Mouse (Mus musculus) forebrain, embryonic 10.5 days (tissue): ENCODE measurements around the gene Fgfr2. TPM values are rescaled to one million over a fixed set of nuclear protein-coding genes. Genes with fewer than 3 reads are reported as not detected.

Experiments used
- DNase-seq: peaks from one replicate; pipeline ENCODE4 v3.0.0-alpha.2; 2017; ENCODE audit warnings: low spot score; ENCODE audit errors: extremely low spot score
- H3K27ac ChIP-seq: fragments of 300-500 bp; sonication (generic); 2 replicates; pipeline ENCODE4 v1.5.1; 2016; ENCODE audit warnings: mild to moderate bottlenecking
- H3K27me3 ChIP-seq: fragments of 300-500 bp; sonication (generic); 2 replicates; pipeline ENCODE4 v1.6.1; 2016; ENCODE audit warnings: mild to moderate bottlenecking; ENCODE audit not compliant: poor library complexity, severe bottlenecking
- H3K36me3 ChIP-seq: fragments of 300-500 bp; sonication (generic); replicated peaks from 2 replicates; pipeline ENCODE4 v1.6.1; 2016; ENCODE audit warnings: mild to moderate bottlenecking, moderate library complexity
- H3K4me1 ChIP-seq: fragments of 300-500 bp; sonication (generic); 2 replicates; pipeline ENCODE4 v1.6.1; 2016
- H3K4me3 ChIP-seq: fragments of 300-500 bp; sonication (generic); 2 replicates; pipeline ENCODE4 v1.5.1; 2016; ENCODE audit warnings: mild to moderate bottlenecking, moderate library complexity
- H3K9me3 ChIP-seq: fragments of 300-500 bp; sonication (generic); 2 replicates; pipeline ENCODE4 v1.6.1; 2016; ENCODE audit warnings: mild to moderate bottlenecking, moderate library complexity
- WGBS: fragments of 180-500 bp; shearing (Covaris S2); methylation state at CpG from one replicate; pipeline ENCODE4 v1.1.7; 2016; 5-methylcytosine and 5-hydroxymethylcytosine counted together
- polyA plus RNA-seq: library from polyadenylated mRNA; unstranded; fragments of >200 nt; fragmentation: Nextera tagmentation; extraction: Ambion mirVana; gene quantifications from 2 replicates; pipeline ENCODE4 v1.2.1, GENCODE M21; 2016

The Fgfr2 gene
- polyA plus RNA-seq, 1 experiment from 2014 or later: 55.7 TPM

DNA sequence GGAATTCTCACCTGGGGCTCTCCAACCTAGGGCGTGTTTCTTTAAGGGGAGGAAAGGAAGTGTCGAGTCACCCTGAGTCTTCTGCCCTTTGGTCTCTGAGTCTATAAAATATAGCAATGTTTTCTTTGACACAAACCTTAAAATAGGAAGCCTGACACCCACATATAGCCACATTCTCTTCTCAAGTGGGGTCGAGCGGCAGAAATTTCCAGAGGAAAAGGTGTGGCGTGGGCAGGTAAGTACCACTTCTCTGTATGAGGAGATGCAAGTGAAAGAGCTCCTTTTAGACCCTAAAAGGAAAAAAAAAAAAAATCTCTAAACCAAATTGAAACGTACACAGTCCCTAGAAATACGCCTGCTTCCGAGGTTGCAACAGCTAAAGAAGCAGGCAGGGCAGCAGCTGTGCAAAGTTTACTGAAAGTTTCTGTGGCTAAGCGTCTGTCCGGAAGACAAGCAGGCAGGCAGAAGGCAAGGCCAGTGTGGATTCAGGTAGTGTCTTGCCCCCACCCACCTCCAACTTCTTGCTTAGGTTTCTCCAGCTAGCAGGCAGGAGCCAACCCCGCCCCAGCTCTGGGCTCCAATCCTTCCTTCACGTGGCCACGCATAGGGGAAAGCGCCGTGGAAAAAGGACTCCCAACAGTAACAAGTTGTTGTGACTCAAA is 2477.7 kb downstream of the Fgfr2 start:
- H3K27ac ChIP-seq: peak overlapping the region; percentile 96
- H3K4me3 ChIP-seq: peak overlapping the region; percentile 73
- H3K4me1 ChIP-seq: peaks cover 63% of the 10 kb centered on the region
- WGBS: 16% methylated on average over 15 of the region's 15 CpGs
- no peaks in the 10 kb centered on the region; the same call in 1 of the 2 replicates for H3K9me3 ChIP-seq
- DNase-seq: peak; percentile 70
- no peaks in the 10 kb centered on the region for H3K36me3 ChIP-seq
- H3K27me3 ChIP-seq: peaks cover 16% of the 10 kb centered on the region; the same call in 1 of the 2 replicates

DNA sequence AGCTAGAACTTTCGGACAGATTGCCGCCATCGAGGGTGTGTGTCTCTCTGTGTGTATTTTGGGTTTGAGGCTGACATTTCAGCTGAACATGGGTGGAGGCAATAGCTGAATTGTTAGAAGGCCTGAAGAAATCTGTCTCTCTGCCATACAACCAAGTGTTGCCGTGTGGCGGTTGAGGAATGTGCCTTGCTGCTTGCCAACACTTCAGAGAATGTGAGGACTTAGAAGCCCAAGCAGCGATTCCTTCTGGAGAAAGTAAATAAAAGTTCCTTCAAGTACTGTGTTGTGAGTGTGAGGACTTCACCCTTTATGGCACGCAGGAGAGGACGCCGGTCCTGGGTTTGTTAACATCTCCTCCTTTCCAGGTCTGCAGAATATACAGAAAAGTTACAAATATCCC is 2482.5 kb downstream of the Fgfr2 start:
- Histone ChIP-seq H3K36me3 (no peaks in the 10 kb centered on the region), H3K9me3 (no peaks in the 10 kb centered on the region; the same call in 1 of the 2 replicates), H3K27me3 (peaks cover 16% of the 10 kb centered on the region; the same call in 1 of the 2 replicates), H3K4me1 (peaks cover 29% of the 10 kb centered on the region), H3K4me3 (no peak overlapping the region), H3K27ac (no peak overlapping the region)
- WGBS: 96% methylated on average over 9 of the region's 9 CpGs
- DNase-seq: no peak

DNA sequence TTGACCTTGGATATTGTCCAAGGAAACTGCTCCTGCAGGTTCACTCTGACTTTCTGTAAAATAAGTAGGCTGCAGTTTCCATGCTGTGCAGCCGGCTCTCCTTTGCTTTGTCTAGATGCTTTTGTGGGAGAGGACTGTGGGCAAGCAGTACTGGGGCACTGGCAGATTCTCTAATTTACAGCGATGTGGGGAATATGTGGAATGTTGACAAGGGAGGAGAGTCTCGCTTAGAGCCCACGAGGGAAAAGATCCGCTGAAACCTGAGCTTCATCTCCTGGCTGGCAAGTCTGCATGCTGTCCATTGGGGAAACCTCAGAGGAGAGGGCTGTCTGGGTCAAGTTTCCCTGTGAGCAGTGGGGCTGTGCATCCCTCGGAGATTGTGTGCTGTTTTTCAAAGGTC is 2485.3 kb downstream of the Fgfr2 start:
- DNase-seq: no peak
- Histone ChIP-seq H3K4me3 (no peak overlapping the region), H3K36me3 (no peaks in the 10 kb centered on the region), H3K9me3 (no peaks in the 10 kb centered on the region), H3K27me3 (no peaks in the 10 kb centered on the region), H3K4me1 (peaks cover 25% of the 10 kb centered on the region), H3K27ac (no peak overlapping the region)
- WGBS: 55% methylated on average over 6 of the region's 6 CpGs

DNA sequence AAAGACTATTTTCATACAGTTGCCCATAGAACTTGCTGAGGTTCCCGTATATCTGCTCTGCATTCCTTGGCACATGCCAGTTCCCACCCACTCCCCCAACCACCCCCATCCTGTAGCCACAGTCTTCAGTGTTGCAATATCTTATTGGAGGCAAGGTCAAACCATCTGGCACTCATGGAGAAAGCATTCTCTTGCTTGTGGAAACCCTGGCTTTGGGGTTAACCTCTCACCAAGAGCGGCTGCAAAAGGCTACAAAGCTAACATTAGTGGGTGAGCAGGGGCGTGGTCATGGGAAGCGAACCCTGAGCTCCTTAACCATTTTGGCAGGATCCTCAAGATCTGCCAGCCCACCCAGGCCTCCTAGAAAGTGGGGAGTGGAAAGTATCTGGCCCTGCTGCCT is 2486.2 kb downstream of the Fgfr2 start:
- H3K27ac ChIP-seq: no peak overlapping the region
- DNase-seq: no peak
- WGBS: 88% methylated on average over 4 of the region's 4 CpGs

DNA sequence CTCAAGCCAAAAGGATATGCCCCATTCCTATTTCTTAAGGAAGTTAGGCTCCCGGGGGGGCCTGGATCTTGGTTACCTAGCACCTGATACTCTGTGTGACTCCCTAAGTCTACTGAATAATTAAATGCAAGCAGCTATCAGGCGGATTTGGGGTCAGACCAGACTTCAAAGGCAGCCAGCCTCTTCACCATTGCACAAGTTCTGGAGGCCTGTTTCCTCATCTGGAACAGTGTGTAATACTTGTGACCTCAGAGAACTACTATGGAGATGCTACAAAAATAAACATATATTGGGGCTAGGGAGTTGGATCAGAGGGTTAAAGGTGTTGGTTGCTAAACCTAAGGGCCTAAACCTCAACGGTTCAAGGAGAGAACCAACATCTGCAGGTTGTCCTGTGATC is 2486.9 kb downstream of the Fgfr2 start:
- H3K36me3 ChIP-seq: no peaks in the 10 kb centered on the region

More for the DNA sequence above, 2486.2 kb downstream of the Fgfr2 start:
- Histone ChIP-seq H3K4me3 (no peak overlapping the region), H3K27me3 (no peaks in the 10 kb centered on the region), H3K9me3 (no peaks in the 10 kb centered on the region), H3K4me1 (peaks cover 20% of the 10 kb centered on the region), H3K36me3 (no peaks in the 10 kb centered on the region)

DNA sequence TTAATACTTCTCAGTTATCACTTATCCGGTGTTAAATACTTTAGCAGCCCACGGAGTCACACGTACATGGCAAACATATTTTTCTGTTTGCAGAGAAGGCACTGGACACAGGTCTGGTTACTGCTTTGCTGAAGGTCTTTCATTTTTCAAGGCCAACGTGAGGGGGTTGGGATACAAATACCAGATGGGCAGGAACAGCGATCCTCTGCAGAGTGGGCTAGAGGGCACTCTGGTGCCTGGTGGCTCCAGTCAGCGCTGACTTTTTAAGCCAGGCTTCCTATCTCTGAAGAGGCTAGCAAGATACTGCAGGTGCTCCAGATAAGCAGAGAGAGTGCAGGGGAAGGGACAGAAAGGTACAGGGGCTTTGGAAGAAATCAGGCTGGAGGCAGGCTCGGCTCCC is 2487.9 kb downstream of the Fgfr2 start:
- H3K27ac ChIP-seq: no peak overlapping the region
- no peak overlapping the region for H3K4me3 ChIP-seq
- H3K9me3 ChIP-seq: no peaks in the 10 kb centered on the region
- 64% methylated on average over 7 of the region's 7 CpGs for WGBS
- H3K36me3 ChIP-seq: no peaks in the 10 kb centered on the region
- no peak for DNase-seq
- H3K27me3 ChIP-seq: no peaks in the 10 kb centered on the region
- H3K4me1 ChIP-seq: peaks cover 28% of the 10 kb centered on the region

More for the DNA sequence above, 2486.9 kb downstream of the Fgfr2 start:
- H3K4me1 ChIP-seq: peaks cover 27% of the 10 kb centered on the region
- H3K9me3 ChIP-seq: no peaks in the 10 kb centered on the region
- H3K4me3 ChIP-seq: no peak overlapping the region
- H3K27me3 ChIP-seq: no peaks in the 10 kb centered on the region
- DNase-seq: no peak
- WGBS: 83% methylated on average over 3 of the region's 3 CpGs
- no peak overlapping the region for H3K27ac ChIP-seq

DNA sequence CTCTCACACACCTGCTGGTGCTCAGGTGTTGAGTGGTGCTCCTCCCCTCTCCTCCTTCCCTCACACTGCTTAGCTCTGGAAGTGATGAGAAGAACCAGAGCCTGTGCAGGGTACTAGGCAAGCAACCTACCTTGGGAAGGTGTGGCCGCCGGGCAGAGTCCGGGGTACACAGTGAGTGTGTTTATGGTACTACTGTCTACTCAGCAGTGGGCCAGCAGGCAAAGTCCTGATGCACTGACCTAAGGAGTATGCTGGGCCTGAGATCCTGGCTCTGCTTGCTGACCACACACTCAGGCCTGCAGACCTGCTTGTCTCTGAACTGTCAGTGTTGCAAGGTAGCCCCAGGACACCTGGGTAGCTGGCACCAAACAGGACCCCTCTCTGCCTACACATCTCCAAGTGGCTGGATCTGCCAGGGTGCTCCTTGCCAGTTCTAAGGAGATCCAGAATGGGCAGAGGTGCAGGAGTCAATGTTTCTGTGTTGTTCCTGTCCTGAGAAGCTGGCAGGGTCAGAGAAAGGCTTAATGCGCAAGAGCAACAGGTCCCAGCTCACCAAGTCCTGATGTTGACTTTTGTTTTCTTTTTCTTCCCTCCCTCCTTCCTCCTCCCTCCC is 2488.8 kb downstream of the Fgfr2 start:
- Histone ChIP-seq H3K27ac (0 out of 2 replicates have a peak overlapping the region, but pooled peaks have one; percentile 8), H3K36me3 (no peaks in the 10 kb centered on the region), H3K9me3 (no peaks in the 10 kb centered on the region), H3K4me1 (peaks cover 28% of the 10 kb centered on the region), H3K27me3 (no peaks in the 10 kb centered on the region), H3K4me3 (no peak overlapping the region)
- DNase-seq: no peak
- WGBS: 87% methylated on average over 4 of the region's 4 CpGs

DNA sequence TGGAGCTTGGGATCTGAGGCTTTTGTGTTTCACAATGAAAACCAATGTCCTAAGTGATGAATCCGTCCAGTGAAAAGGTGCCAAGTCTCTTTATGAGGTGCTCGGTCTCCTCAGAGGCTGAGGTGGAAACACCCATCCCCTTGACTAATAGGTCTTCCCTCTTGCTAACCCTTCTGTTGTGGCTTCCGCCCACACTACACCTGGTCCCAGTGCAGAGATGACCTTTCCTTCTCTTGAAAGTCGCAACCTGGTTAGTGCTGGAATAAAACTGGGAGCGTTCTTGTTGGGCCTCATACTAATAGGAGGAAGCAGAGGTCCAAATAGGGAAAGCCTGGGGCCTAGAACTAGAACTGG is 2490.8 kb downstream of the Fgfr2 start:
- DNase-seq: no peak
- no peaks in the 10 kb centered on the region for H3K27me3 ChIP-seq
- 92% methylated on average over 5 of the region's 5 CpGs for WGBS
- H3K36me3 ChIP-seq: no peaks in the 10 kb centered on the region
- H3K4me3 ChIP-seq: no peak overlapping the region
- H3K4me1 ChIP-seq: peaks cover 20% of the 10 kb centered on the region
- H3K9me3 ChIP-seq: no peaks in the 10 kb centered on the region
- H3K27ac ChIP-seq: no peak overlapping the region

DNA sequence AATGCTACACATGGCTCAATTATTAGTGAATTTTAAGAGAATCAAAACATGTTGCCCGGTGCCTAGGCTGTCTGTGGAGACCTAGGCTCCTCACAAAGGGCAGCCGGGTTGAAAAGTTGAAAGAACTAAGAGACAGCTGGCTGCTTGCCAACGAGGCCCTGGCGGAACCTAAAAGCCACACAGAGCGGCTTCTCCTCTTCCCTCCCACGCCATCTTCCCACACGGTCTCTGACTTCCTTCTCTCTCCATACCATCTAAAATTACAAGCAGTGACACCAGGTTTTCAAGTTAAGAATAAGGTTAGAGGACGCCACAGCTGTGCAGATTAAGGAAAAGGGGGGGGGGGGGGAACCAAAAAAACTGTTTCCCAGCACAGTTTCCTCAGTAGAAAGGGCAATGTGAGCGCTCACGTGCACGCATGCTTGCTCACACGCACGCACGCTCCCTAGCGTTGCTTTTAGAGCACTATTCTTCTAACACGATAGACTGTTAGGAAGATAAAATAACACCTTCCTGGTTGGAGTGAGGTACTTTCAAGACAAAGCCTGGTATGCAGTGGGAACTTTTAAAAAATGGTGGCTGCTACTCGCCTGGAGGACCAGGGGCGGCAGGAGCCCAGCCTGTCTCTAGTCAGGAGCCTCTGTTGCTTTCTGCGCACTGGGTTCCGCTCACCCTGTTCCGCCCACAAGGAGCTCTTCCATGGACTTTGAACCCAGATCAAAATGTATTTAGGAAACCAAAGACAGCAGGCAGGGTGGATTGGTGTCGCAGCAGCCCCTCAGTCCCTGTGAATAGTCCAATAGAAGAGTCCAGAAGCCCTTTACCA is 2491.4 kb downstream of the Fgfr2 start:
- WGBS: 81% methylated on average over 22 of the region's 22 CpGs

DNA sequence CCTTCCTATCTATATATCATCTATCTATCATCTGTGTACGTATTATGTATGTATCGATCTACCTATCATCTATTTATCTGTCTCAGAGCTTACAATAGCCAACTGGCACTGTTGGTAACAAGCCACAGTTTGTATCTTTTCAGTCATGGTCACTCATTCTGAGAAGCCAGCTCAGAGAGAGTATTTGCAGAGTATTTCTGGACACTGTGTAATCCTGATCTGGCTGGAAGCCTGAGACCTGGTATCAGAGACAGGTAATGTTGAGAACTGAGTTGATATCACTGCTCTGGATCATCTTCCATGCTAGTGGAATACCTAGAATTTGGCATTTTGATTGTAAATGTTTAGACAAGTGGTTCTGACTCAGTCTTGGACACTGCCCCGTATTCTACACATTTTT is 2492.2 kb downstream of the Fgfr2 start:
- Histone ChIP-seq H3K4me1 (peaks cover 20% of the 10 kb centered on the region), H3K36me3 (no peaks in the 10 kb centered on the region), H3K9me3 (no peaks in the 10 kb centered on the region), H3K27me3 (no peaks in the 10 kb centered on the region), H3K27ac (no peak overlapping the region), H3K4me3 (no peak overlapping the region)
- no peak for DNase-seq
- 93% methylated on average over 3 of the region's 3 CpGs for WGBS

More for the DNA sequence above, 2491.4 kb downstream of the Fgfr2 start:
- Histone ChIP-seq H3K9me3 (no peaks in the 10 kb centered on the region), H3K36me3 (no peaks in the 10 kb centered on the region), H3K27ac (peak overlapping the region; percentile 15; the same call in 1 of the 2 replicates), H3K4me3 (no peak overlapping the region), H3K4me1 (peaks cover 20% of the 10 kb centered on the region), H3K27me3 (no peaks in the 10 kb centered on the region)
- DNase-seq: no peak

DNA sequence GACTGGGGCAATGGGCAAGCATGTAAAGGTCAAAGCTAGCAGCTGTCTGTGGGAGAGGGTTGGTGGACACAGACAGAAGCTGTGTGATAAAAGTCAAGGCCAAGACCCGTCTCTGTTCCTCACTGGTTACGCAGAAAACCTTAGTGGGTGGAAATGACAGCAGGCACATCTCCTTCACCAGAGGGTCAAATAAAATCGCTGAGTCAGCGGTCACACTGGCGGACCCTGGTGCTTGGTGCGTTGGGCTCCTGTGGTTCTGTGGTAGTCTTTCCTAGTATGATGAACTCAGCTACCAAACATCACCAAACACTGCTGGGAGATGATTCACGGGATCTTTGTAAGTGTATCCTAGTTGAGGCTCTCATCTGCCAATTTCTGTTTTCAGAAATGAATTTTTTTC is 2493.2 kb downstream of the Fgfr2 start:
- Histone ChIP-seq H3K4me1 (peaks cover 16% of the 10 kb centered on the region), H3K9me3 (no peaks in the 10 kb centered on the region), H3K36me3 (no peaks in the 10 kb centered on the region), H3K4me3 (no peak overlapping the region), H3K27ac (no peak overlapping the region), H3K27me3 (0 out of 2 replicates have a peak, but pooled peaks cover 3% of the 10 kb centered on the region)
- DNase-seq: no peak
- 88% methylated on average over 7 of the region's 7 CpGs for WGBS

DNA sequence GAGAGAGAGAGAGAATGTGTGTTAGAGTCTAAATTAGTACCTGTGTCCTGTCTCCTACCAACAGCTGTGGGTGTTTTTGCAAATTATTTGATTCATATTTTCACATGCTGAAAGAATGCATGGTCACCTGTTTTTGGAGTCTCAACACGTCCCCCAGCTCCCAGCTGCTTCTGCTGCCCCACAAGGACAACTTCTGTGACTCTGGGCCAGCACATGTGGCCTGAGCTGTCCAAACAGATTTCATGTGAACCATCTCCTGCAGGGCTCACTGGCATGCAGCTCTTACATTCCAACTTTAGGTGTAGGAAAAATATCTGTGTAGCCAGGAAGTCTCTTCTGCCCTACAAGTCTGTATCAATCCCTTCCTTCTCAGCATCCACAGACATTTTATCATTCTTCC is 2494.5 kb downstream of the Fgfr2 start:
- no peak for DNase-seq
- H3K9me3 ChIP-seq: no peaks in the 10 kb centered on the region
- H3K4me1 ChIP-seq: peaks cover 10% of the 10 kb centered on the region
- H3K36me3 ChIP-seq: no peaks in the 10 kb centered on the region
- H3K27ac ChIP-seq: no peak overlapping the region
- 59% methylated on average over 1 of the region's 1 CpGs for WGBS
- H3K27me3 ChIP-seq: peaks cover 5% of the 10 kb centered on the region; the same call in 1 of the 2 replicates
- H3K4me3 ChIP-seq: no peak overlapping the region

DNA sequence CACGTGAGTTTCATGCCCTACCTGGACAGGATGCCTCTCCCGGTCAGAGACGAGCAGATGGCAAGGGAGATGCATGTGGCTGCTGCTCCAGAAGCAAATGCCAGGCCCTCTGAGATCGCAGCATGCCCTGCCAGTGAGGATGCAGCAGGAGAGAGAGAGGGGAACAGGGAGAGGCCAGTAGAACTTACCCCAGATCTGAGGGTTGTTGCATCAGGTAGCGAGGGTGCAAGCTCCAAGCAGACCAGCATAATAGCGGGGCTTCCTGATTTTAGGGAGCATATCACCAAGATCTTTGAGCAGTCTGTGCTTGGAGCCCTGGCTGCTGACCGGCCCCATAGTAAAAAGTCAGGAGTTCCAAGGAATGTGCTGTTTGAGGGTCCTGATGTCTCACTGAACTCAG is 2497.8 kb downstream of the Fgfr2 start:
- no peaks in the 10 kb centered on the region for H3K4me1 ChIP-seq
- no peak overlapping the region for H3K27ac ChIP-seq
- H3K36me3 ChIP-seq: no peaks in the 10 kb centered on the region
- DNase-seq: no peak
- no peak overlapping the region for H3K4me3 ChIP-seq
- WGBS: 84% methylated on average over 7 of the region's 7 CpGs
- H3K9me3 ChIP-seq: no peaks in the 10 kb centered on the region
- H3K27me3 ChIP-seq: peaks cover 14% of the 10 kb centered on the region; the same call in 1 of the 2 replicates
